Mouse (Mus musculus): Measurements from ENCODE around the gene Chchd5.

DNA sequence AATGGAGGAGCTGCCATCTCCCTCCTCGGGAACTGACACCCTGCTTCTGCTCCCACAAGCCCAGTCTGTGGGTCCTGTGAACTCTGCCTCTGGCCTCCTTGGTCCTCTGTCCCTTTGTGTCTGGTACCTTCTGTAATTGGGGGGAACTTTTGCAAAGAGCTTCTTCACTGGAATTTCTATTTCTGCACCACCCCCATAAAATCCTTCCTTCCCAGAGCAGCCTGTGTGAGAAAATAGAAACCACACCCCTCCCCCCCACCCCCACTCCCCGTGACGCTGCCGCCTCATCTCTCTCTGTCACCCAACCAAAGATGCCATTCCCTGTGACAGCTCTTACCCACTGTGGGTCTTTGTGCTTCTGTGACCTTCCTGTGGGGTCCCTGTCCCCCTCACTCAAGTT is 39.1 kb upstream of the Chchd5 start:
- TF ChIP-seq MAX (IDR thresholded peaks at IDR 0.05): no peak
- TF ChIP-seq CTCF (IDR thresholded peaks at IDR 0.05; ENCODE audit: control insufficient read depth, insufficient read depth, insufficient read length): no peak
- TF ChIP-seq USF1 (IDR thresholded peaks at IDR 0.05; ENCODE audit: low read depth): no peak

Data from C2C12 (cell line).